Mouse (Mus musculus): ENCODE data around the gene Dguok. TPM values are rescaled to one million over a fixed set of nuclear protein-coding genes. Genes with fewer than 3 reads are reported as not detected.

Dguok gene
- polyA plus RNA-seq (2014; fragmentation: Illumina TruSeq; extraction: RNeasy Lipid Tissue Mini Kit (QIAGEN cat#74804); ENCODE audit: insufficient read depth, low read depth, low replicate concordance), result 52.9 TPM

GRCm38 (mm10) chr6:83506258-83507167 is at the start of gene Dguok:
Dguok (minus strand) TSS chr6:83506969.

GRCm38 (mm10) chr6:83536028-83536794 is 29.4 kb upstream of the Dguok start, which contains the start of gene Actg2:
Actg2 (minus strand) TSS chr6:83536265.

GRCm38 (mm10) chr6:83459034-83459644 is 47.6 kb downstream of the Dguok start, which contains the start of gene Tet3:
Tet3 (minus strand) TSS chr6:83459084.

Other genes starting within 250 kb of the Dguok start
- gene Mthfd2, start 181.1 kb downstream of the Dguok start, polyA plus RNA-seq (2014; fragmentation: Illumina TruSeq; extraction: RNeasy Lipid Tissue Mini Kit (QIAGEN cat#74804); ENCODE audit: insufficient read depth, low read depth, low replicate concordance), result 3.9 TPM
- gene Mob1a, start 181.0 kb downstream of the Dguok start, polyA plus RNA-seq (2014; fragmentation: Illumina TruSeq; extraction: RNeasy Lipid Tissue Mini Kit (QIAGEN cat#74804); ENCODE audit: insufficient read depth, low read depth, low replicate concordance), result 55.0 TPM
- gene Bola3, start 157.8 kb downstream of the Dguok start, polyA plus RNA-seq (2014; fragmentation: Illumina TruSeq; extraction: RNeasy Lipid Tissue Mini Kit (QIAGEN cat#74804); ENCODE audit: insufficient read depth, low read depth, low replicate concordance), result 71.9 TPM
- gene Tet3, start 47.9 kb downstream of the Dguok start, polyA plus RNA-seq (2014; fragmentation: Illumina TruSeq; extraction: RNeasy Lipid Tissue Mini Kit (QIAGEN cat#74804); ENCODE audit: insufficient read depth, low read depth, low replicate concordance), result 4.4 TPM
- 55.9 TPM for gene Actg2, start 29.3 kb upstream of the Dguok start, polyA plus RNA-seq (2014; fragmentation: Illumina TruSeq; extraction: RNeasy Lipid Tissue Mini Kit (QIAGEN cat#74804); ENCODE audit: insufficient read depth, low read depth, low replicate concordance)
- 15.3 TPM for gene Stambp, start 65.8 kb upstream of the Dguok start, polyA plus RNA-seq (2014; fragmentation: Illumina TruSeq; extraction: RNeasy Lipid Tissue Mini Kit (QIAGEN cat#74804); ENCODE audit: insufficient read depth, low read depth, low replicate concordance)
- gene Clec4f, start 149.2 kb upstream of the Dguok start, polyA plus RNA-seq (2014; fragmentation: Illumina TruSeq; extraction: RNeasy Lipid Tissue Mini Kit (QIAGEN cat#74804); ENCODE audit: insufficient read depth, low read depth, low replicate concordance), result not detected
- 1.4 TPM for gene Cd207, start 170.9 kb upstream of the Dguok start, polyA plus RNA-seq (2014; fragmentation: Illumina TruSeq; extraction: RNeasy Lipid Tissue Mini Kit (QIAGEN cat#74804); ENCODE audit: insufficient read depth, low read depth, low replicate concordance)
- not detected for gene Vax2, start 204.3 kb upstream of the Dguok start, polyA plus RNA-seq (2014; fragmentation: Illumina TruSeq; extraction: RNeasy Lipid Tissue Mini Kit (QIAGEN cat#74804); ENCODE audit: insufficient read depth, low read depth, low replicate concordance)
- 3.5 TPM for gene Atp6v1b1, start 236.0 kb upstream of the Dguok start, polyA plus RNA-seq (2014; fragmentation: Illumina TruSeq; extraction: RNeasy Lipid Tissue Mini Kit (QIAGEN cat#74804); ENCODE audit: insufficient read depth, low read depth, low replicate concordance)

Data from lung, adult 10 weeks (tissue).